10 mouse cellular contexts compared by ENCODE assay signal in the genomic region with DNA sequence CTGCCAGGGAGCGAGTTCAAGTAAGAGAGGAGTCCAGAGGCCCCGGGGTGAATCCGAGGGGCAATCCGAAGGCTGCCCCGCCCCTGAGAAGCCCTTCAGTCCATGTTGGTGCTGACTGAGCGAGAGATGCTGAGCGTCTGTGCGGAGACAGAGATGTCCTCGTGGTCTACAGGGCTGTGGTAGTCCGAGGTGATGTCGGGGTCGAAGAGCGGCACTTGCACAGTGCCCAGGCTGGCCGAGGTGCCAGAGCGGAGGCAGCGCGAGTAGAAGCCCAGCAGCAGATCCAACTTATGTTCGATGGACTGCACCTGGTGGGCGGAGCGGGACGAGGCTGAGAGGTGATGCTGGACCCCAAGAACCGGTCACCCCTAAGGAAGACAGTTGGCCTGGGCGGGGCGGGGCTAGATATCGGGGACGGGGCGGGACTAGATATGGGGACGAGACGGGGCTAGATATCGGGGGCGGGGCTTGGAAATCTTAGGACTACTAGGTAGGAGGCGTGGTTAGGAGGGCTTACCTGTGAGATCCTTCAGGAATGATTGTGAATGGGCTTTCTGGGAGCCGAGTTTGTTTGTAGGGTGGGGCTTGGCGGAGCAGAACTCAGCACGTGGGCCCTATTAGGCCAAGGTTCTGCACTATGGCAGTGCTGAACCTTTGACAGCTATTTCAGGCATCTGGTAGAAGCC. TPM values are rescaled to one million over a fixed set of nuclear protein-coding genes. Genes with fewer than 3 reads are reported as not detected.
DNase-seq lines count a peak whose midpoint lies in the region; ATAC-seq and TF ChIP-seq lines count a peak whose summit lies in the region.
"Had no signal": no experiment of that assay in that cellular context is flagged by ENCODE, and none has a peak within 500 bp of the region (broad histone marks: within the 10 kb centered on the region; RNA-seq: fewer than 3 reads in every experiment).

No protein-coding gene starts in this region.

- H3K4me1 ChIP-seq in lung, embryonic 14.5 days (ENCODE audit: insufficient read depth), result no peaks in the 10 kb centered on the region
- H3K4me1 ChIP-seq in forebrain, embryonic 11.5 days (replicated peaks; ENCODE audit: control insufficient read depth, insufficient read depth, low read length), result no peaks in the 10 kb centered on the region; the same call in 1 of the 2 replicates
- no peaks in the 10 kb centered on the region for H3K4me1 ChIP-seq in limb, embryonic 13.5 days
- H3K4me1 ChIP-seq in thymus, adult 2 months (replicated peaks; ENCODE audit: control insufficient read depth, insufficient read depth, low read length), result no peaks in the 10 kb centered on the region

- H3K4me3 ChIP-seq in lung, embryonic 14.5 days (ENCODE audit: low read depth, low read length), result no peak overlapping the region
- H3K4me3 ChIP-seq in forebrain, embryonic 11.5 days (ENCODE audit: low read depth, low read length), result no peak overlapping the region
- no peak overlapping the region for H3K4me3 ChIP-seq in limb, embryonic 13.5 days
- no peak overlapping the region for H3K4me3 ChIP-seq in thymus, adult 2 months (ENCODE audit: control insufficient read depth, insufficient read depth, low read length)
- H3K4me3 ChIP-seq: heart, adult 2 months had no signal

- 15% methylated on average over 35 of the region's 35 CpGs for WGBS in lung, embryonic 14.5 days
- 10% methylated on average over 35 of the region's 35 CpGs for WGBS in forebrain, embryonic 11.5 days
- WGBS in limb, embryonic 13.5 days, result 15% methylated on average over 35 of the region's 35 CpGs
- 37% methylated on average over 35 of the region's 35 CpGs for WGBS in thymus, adult 2 months

- no peak for TF ChIP-seq CTCF in lung, embryonic 14.5 days (IDR thresholded peaks at IDR 0.05; ENCODE audit: low read depth)
- TF ChIP-seq CTCF in thymus, adult 2 months (IDR thresholded peaks at IDR 0.05; ENCODE audit: borderline replicate concordance, control insufficient read depth, extremely low read depth, insufficient read depth, low read length, poor library complexity), result no peak

- ATAC-seq in lung, embryonic 14.5 days (ENCODE audit: insufficient read depth), result peak; percentile 27; the same call in 1 of the 2 replicates
- 0 out of 2 replicates have a peak, but pooled peaks have one; percentile 10 for ATAC-seq in forebrain, embryonic 11.5 days (replicated peaks; ENCODE audit: low FRiP score)
- ATAC-seq in limb, embryonic 13.5 days (ENCODE audit: low FRiP score, low read depth), result no peak

- H3K9ac ChIP-seq in lung, embryonic 14.5 days, result no peak overlapping the region; the same call in 1 of the 2 replicates
- H3K9ac ChIP-seq in forebrain, embryonic 11.5 days (ENCODE audit: low read length), result no peak overlapping the region
- no peak overlapping the region for H3K9ac ChIP-seq in limb, embryonic 13.5 days

- H3K27me3 ChIP-seq in lung, embryonic 14.5 days (ENCODE audit: insufficient read depth, low read length), result peaks cover 29% of the 10 kb centered on the region
- peaks cover 18% of the 10 kb centered on the region for H3K27me3 ChIP-seq in forebrain, embryonic 11.5 days (ENCODE audit: control insufficient read depth, insufficient read depth, low read length)
- peaks cover 50% of the 10 kb centered on the region for H3K27me3 ChIP-seq in limb, embryonic 13.5 days
- no peaks in the 10 kb centered on the region; the same call in 1 of the 2 replicates for H3K27me3 ChIP-seq in thymus, adult 2 months (ENCODE audit: control insufficient read depth, insufficient read depth, low read length)

- no peak overlapping the region for H3K27ac ChIP-seq in lung, embryonic 14.5 days (ENCODE audit: low read depth)
- H3K27ac ChIP-seq in forebrain, embryonic 11.5 days (ENCODE audit: low read depth, low read length), result no peak overlapping the region
- H3K27ac ChIP-seq in limb, embryonic 13.5 days, result no peak overlapping the region
- H3K27ac ChIP-seq in thymus, adult 2 months (ENCODE audit: control insufficient read depth, insufficient read depth, low read length), result no peak overlapping the region
- H3K27ac ChIP-seq: heart, adult 2 months had no signal

- H3K9me3 ChIP-seq in lung, embryonic 14.5 days (ENCODE audit: low read depth, low read length), result no peaks in the 10 kb centered on the region
- H3K9me3 ChIP-seq in forebrain, embryonic 11.5 days (ENCODE audit: control insufficient read depth, low read length), result no peaks in the 10 kb centered on the region
- no peaks in the 10 kb centered on the region for H3K9me3 ChIP-seq in limb, embryonic 13.5 days

- TF ChIP-seq POLR2A in thymus, adult 2 months (IDR thresholded peaks at IDR 0.05; ENCODE audit: control insufficient read depth, extremely low read depth, insufficient read depth, low read length, poor library complexity), result no peak

- DNase-seq in lung, embryonic 14.5 days, result no peak
- no peak for DNase-seq in lung, postnatal 10 days
- no peak for DNase-seq in forebrain, embryonic 11.5 days (ENCODE audit: low spot score)
- DNase-seq in retina, embryonic 14.5 days (ENCODE audit: low spot score), result peak; percentile 18
- DNase-seq in thymus, adult 2 months, result no peak
- DNase-seq in urinary bladder, adult 2 months (ENCODE audit: low spot score), result no peak
- DNase-seq in left cerebral cortex, adult 11 months (ENCODE audit: low spot score), result no peak
- DNase-seq: cerebellum, adult 2 months; heart, adult 2 months had no signal

- H3K36me3 ChIP-seq in lung, embryonic 14.5 days (ENCODE audit: insufficient read depth), result no peaks in the 10 kb centered on the region
- H3K36me3 ChIP-seq in forebrain, embryonic 11.5 days (ENCODE audit: control insufficient read depth, insufficient read depth, low read length), result no peaks in the 10 kb centered on the region
- peaks cover 18% of the 10 kb centered on the region for H3K36me3 ChIP-seq in limb, embryonic 13.5 days
- H3K36me3 ChIP-seq in thymus, adult 2 months (ENCODE audit: control insufficient read depth, insufficient read depth, low read length), result no peaks in the 10 kb centered on the region

- peak overlapping the region; percentile 48 for H3K4me2 ChIP-seq in lung, embryonic 14.5 days
- peak overlapping the region; percentile 35 for H3K4me2 ChIP-seq in forebrain, embryonic 11.5 days (ENCODE audit: low read depth, low read length, severe bottlenecking)
- peak overlapping the region; percentile 36 for H3K4me2 ChIP-seq in limb, embryonic 13.5 days (replicated peaks)

RNA-seq across cellular contexts. Expression of a gene that starts 31.6 kb away (rescaled TPM):
- 1.6 and 2.3 TPM in 2 replicates for polyA plus RNA-seq in lung, embryonic 14.5 days (2014; fragmentation: Nextera tagmentation; extraction: Ambion mirVana)
- polyA plus RNA-seq in forebrain, embryonic 11.5 days (2014; fragmentation: Nextera tagmentation; extraction: Ambion mirVana), result 10.8 and 12.4 TPM in 2 replicates
- polyA plus RNA-seq in limb, embryonic 13.5 days (2015; fragmentation: Nextera tagmentation; extraction: Ambion mirVana), result 1.7 and 2.6 TPM in 2 replicates
- 6.5 and 9.2 TPM in 2 replicates for polyA plus RNA-seq in thymus, adult 2 months (2012; rRNA removed)
- polyA plus RNA-seq in urinary bladder, adult 2 months (2012; rRNA removed), result 7.3 and 9.1 TPM in 2 replicates

RNA-seq across cellular contexts. Expression of a gene that starts 50.5 kb away (rescaled TPM):
- 3.7 and 4.5 TPM in 2 replicates for polyA plus RNA-seq in lung, embryonic 14.5 days (2014; fragmentation: Nextera tagmentation; extraction: Ambion mirVana)
- polyA plus RNA-seq in forebrain, embryonic 11.5 days (2014; fragmentation: Nextera tagmentation; extraction: Ambion mirVana), result 2.6 and 3.0 TPM in 2 replicates
- 6.0 and 6.2 TPM in 2 replicates for polyA plus RNA-seq in limb, embryonic 13.5 days (2015; fragmentation: Nextera tagmentation; extraction: Ambion mirVana)
- 1.1 and 2.0 TPM in 2 replicates for polyA plus RNA-seq in thymus, adult 2 months (2012; rRNA removed)
- 20.2 and 21.7 TPM in 2 replicates for polyA plus RNA-seq in urinary bladder, adult 2 months (2012; rRNA removed)
